Mouse (Mus musculus) urinary bladder, postnatal 10 days (tissue): Measurements from ENCODE around the gene Ccdc9b.

Experiments used
- DNase-seq: peaks from one replicate; pipeline ENCODE4 v3.0.0; 2022; ENCODE audit warnings: low spot score

Gene Ccdc9b

DNA sequence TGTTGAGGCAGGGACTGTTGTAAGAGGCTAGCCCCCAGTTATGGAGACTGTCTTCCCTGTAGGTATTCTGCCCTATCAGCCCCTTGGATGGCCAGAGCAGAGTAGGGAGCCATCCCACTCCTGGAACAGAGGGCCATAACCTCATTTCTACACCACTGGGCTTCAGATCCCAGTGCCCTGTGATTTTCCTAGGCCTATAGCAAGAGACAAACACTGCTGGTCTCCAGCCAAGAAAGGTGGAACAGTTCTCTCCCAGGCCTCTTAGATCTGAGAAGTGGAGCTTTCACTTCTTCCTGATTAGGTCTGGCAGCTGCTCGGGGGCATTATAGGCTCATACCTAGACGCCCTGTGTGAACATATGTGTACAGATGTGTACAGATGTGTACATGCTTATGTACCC, 13.8 kb upstream of the Ccdc9b start:
- no peak for DNase-seq

DNA sequence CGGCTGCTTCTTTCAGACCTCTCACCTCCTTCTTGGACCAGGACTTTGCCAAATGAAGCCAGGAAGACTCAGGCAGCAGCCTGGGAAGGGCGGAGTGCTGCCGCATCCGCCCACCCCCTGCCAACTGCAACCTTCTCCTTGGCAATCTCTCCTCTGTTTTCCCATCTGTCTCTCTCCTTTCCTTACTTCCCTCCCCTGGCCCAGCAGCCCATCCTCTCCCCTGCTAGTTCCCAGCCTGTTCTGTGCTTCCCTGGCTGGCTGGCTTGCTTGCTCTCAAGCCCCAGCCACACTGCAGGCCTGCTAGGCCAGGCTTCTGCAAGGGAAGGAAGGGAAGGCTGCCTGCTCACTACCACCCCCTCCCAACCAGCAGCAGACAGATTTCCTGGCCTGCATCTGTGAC, 13.4 kb upstream of the Ccdc9b start:
- DNase-seq: no peak

DNA sequence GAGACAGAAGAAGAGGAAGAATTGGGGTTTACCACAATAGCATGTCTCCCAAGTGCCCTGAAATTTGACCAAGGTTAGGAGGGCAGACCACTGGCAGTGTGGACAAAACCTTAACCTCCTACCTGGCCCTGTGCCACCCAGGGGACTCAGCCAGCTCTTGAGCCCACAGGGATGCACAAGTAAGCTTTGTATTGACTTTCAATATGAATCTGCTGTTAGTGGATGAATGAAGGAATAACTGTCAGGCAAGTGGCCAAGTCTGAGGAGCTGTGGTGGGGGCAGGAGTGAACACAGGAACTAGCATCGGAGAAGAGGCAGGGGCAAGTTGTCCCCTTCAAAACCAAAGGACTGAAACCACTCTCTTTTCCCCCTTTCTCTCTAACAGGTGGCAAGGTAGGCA, 12.9 kb upstream of the Ccdc9b start:
- no peak for DNase-seq

DNA sequence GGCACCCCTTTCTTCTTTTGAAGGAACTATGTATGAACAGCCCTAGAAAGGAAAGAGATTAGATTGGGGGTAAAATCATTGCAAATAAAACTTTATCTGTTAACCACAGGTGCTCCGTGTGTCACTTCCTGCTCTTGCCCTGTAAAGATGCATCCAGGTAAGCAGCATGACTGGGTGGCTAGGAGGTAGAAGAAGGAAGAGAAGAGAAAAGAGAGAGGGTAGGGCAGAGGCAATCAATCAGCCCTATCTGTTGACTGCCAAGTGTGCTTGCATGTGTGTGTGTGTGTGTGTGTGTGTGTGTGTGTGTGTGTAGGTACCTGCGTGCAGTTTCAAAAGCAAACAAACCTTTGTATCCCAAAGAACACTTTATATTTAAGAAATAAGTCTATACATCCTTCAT, 12.1 kb upstream of the Ccdc9b start:
- DNase-seq: no peak

- DNase-seq: no peak
Observed at GRCm38 (mm10) chr2:118772158-118772874, 9.9 kb upstream of the Ccdc9b start, which contains the start of gene Phgr1. Phgr1 (plus strand) TSS chr2:118772769.

DNA sequence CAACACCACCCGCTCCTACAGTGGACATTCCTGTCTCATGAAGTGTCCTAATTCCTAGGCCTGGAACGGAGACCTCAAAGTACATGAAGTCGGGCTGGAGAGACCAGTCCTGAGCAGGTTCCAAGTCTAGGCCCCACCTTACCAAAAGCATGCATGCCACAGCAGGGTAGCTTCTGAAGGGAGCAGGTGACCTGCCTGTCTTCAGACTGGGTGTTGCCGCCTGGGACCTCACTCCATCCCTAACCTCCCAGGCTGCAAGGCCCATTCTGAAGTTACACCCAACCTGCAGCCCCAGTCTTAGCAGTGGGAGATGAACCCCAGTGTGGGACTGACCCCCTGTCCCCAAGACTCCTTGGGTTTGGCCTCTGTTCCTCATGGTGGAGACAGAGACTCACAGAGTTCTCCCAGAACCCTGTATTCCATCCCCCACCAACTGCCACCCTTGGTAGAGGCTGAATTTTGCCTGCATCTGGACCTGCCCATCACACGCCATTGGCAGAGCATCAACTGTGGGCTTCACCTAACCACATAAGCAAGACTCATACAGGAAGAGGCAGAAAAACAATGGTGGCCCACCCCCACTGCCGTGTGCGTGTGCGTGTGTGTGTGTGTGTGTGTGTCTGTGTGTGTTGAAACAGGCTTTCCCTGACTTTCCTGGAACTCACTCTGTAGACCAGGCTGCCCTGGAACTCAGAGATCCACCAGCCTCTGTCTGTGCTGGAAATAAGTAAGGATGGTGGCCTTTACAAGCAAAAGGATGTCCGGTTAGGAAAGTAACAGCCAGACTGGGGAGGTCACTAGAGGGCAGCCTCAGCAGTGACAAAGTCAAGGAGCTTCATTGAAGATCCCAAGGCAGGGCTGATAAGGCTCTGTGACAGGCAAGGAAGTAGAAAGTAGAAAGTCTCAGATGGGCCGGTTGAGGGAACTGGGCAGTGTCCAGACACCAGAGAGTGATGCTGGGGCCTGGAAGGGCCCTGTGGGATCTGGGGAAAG, 3.9 kb upstream of the Ccdc9b start:
- no peak for DNase-seq

GRCm38 (mm10) chr2:118764875-118765274, 2.4 kb upstream of the Ccdc9b start:
- DNase-seq: no peak

GRCm38 (mm10) chr2:118764094-118764831, 1.8 kb upstream of the Ccdc9b start:
- no peak for DNase-seq

- DNase-seq: no peak
Observed at GRCm38 (mm10) chr2:118763469-118763868, 1.0 kb upstream of the Ccdc9b start.

- no peak for DNase-seq
Observed at GRCm38 (mm10) chr2:118762784-118763148, 305 bp upstream of the Ccdc9b start.

DNA sequence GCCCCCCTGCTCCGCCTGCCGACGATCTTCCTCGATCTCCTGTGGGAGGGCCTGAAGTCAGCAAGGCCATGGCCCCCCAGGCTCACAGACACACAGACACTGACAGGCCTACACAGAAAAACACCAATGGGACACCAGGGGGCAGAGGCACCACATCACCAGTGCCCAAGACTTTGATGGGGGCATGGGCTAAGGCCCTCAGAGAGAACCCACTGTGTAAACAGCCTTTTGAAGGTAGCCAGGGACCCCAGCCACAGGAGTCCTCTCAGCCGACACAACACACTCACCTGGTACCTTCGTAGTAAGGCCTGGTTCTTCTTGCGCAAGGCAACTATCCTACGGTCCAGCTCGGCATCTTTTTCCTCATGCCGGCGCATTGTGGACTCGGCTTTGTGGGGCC, 1.1 kb downstream of the Ccdc9b start:
- DNase-seq: no peak

- no peak for DNase-seq
Observed at GRCm38 (mm10) chr2:118760311-118761025, 2.0 kb downstream of the Ccdc9b start.

GRCm38 (mm10) chr2:118759828-118760227, 2.6 kb downstream of the Ccdc9b start:
- DNase-seq: no peak

DNA sequence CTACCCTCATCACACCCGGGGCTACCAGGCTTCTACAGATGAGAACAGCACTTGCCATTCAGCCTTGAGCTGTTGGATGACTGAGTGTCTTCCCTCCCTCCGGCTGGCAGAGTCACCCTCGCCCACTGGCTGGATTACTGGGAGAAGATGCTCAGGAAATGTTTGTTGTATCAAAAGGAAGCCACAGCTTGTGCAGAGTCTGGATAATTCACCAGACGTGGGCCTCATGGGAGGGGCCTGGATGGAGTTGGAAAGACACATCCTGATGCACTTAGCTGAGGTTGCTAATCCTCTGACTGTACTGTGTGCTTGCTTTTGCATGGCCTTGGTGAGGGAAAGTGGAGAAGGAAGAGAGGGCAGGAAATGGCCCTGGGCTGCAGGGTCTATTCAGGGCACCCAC, 6.4 kb downstream of the Ccdc9b start:
- no peak for DNase-seq

- DNase-seq: no peak
Observed at GRCm38 (mm10) chr2:118755407-118755806, 7.1 kb downstream of the Ccdc9b start.

DNA sequence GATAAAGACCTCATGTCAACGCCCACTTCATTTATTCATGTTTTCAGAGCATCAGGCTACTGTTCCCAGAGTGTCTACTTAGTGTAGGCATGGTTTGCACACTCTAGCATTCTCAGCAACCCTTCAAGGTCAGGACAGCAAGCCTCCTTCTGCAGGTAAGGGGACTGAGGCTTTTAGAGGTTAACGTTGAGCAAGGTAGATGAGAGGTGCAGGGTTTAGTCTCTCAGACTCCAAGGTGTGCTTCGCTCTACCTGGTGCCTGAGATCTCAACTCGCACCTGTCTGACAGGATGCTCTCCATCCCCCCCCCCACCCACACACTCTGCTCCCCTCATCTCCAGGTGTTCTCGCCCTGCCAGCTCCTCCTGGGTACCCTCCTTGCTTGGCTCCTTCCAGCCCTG, 8.3 kb downstream of the Ccdc9b start:
- DNase-seq: no peak

- no peak for DNase-seq
Observed at GRCm38 (mm10) chr2:118752792-118753108, 9.7 kb downstream of the Ccdc9b start.

GRCm38 (mm10) chr2:118751896-118752791, 10.3 kb downstream of the Ccdc9b start:
- no peak for DNase-seq

DNA sequence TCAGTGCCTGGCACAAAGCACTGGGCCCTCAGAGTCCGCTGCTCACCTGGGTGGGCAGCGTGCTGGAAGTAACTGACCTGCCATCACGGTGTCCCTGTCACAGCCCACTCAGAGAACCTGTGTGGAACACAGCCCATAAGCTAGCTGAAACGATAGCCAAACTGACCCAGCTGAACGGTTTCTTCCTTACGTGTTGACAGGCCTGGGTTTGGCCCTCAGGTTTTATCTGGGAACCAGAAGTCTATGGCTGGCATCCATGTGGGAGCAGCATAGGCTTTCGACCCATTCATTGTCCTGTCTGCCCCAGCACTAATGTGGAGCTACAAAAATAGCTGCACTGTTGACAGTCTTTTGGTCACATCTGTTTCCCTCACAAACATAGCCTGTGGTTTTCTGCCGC, 12.0 kb downstream of the Ccdc9b start:
- no peak for DNase-seq

DNA sequence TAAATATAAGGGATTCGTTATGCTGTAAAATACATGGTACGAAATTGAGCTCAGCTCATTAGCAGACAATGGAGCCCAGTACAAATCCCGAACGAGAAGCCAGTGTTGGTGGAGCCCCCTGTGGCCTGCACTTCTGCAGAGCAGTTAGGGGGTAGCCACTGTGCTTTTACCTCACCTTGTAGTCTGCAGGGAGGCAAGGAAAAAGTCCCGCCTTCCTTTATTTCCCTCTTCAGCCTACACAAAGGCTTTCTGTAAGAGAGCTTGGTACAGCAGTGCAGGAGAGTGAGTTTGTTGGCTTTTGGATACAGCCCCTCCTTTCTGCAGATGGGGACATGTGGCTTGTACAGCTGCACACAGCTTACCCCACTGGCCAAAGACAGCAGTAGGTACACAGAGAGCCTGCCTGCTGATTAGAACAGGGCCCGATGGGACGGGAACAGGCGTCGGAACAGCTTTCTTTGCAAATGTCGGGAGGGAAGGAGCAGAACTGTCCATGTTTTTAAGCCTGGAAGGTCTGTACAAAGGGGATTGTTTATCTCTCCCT, 13.0 kb downstream of the Ccdc9b start:
- no peak for DNase-seq
